Mouse (Mus musculus): ENCODE results near the gene Uqcrh.

The Uqcrh gene

DNA sequence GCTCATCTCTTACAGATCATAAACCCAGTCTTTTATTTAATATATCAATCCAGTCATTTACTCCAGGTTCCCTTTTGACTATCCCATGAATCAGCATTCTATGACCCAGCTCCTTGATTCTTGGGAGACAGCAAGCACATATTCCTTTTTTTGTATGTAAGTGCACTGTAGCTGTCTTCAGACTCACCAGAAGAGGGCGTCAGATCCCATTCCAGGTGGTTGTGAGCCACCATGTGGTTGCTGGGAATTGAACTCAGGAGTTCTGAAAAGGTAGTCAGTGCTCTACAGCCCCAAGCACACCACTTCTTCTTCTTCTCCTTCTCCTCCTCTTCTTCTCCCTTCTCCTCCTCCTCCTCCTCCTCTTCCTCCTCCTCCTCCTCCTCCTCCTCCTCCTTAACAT is 17.3 kb downstream of the Uqcrh start:
- no peak for DNase-seq (ENCODE audit: low read depth, low spot score)

DNA sequence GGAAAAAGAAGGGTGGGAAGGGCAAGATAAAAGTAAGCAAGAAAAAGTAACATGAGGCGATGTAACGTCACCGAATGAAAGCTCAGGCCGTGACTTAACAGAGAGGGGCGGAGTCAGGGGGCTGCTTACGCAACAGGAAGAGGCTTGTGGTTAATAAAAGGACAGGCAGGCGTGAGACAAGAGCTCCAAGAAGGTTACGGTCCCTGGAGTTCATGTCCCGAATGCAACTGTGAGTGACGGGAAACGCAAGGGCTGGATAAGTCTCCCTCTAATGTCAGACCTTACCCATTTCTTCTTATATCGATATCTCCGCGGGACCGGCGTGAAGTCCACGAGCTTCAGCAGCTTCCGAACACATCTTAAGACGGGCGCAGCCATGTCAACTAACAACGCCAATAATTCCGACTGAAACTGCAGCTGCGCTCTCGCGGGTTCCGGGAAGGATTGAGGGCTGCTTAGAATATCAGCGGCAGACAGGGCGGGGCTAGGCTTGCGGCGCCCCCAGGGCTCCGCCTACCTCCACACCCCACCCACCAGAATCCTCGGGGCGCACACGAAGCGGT is 21.4 kb downstream of the Uqcrh start, which contains the start of gene Nsun4:
Gene Nsun4, minus strand, starts transcription at position 478 of the 563 bp plus-strand sequence.
- DNase-seq (ENCODE audit: low read depth, low spot score), result peak; percentile 98

DNA sequence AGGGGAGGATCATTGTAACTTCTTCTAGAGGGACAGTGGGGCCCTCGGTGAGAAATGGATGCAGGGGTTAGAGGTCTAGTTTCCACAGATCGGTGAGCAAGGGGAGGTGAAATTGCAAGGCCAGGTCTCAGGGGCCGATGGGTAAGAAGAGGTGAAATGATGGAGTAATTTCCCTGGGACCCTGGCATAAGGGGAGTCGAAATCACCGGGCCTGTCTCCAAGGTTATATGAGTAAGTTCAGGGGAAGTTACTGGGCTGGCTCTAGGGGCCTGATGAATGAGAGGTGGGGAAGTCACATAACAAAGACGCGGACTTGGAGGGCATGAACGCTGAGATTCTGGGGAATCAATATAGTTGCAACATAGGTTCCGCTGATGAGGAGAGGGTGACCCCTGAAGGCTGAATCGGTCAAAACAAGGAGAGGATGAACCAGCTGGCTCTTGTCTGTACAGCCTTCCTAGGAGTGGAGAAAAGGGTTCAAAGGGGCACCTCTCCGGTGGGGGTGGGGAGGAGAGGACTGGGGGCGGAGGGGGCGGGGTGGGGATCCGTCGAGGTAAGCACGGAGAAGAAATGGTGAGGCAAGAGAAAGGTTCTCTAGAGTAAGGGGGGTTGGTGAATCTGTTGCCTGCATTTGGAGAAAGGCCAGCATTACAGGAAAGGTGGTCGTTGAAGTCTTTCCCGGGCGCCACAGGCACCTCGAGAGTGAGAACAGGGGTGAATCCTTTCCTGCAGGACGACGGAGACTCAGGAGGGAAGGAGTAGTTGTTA is 22.2 kb downstream of the Uqcrh start:
- DNase-seq (ENCODE audit: low read depth, low spot score), result peak; percentile 58

GRCm38 (mm10) chr4:116049211-116049610 is 25.7 kb downstream of the Uqcrh start:
- DNase-seq (ENCODE audit: low read depth, low spot score), result no peak

DNA sequence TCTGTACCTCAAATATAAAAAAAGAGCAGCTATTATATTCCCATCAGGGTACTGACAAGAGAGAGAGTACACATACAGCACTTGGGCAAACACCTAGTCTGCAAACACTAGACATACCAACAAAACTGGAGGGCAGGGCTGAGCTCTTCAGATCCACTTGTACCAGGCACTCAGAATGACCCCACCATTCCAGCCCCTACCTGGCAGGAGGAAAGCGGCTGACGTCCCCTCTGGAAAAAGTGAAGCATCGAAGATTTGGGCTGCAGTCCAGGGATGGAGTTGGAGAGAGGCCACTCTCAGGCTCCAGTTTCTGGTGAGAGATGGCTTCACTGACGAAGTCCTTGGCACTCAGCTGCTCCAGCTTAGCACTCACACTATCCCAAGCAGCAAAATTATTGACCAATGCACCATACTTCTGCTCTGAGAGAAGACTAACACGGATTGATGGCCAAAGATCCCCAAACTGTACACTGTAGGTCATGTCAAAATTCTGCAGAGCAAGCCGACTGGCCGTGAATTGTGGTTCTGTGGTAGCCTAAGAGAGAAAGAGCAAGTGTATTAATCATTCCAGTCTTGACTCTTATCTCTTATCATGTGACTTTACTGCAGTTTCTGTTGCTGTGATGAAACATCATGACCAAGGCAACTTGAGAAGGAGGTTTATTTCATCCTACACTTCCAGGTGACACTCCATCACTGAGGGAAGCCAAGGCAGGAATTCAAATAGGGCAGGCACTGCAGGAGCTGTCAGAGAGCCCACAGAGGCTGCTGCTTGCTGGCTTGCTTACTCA is 26.5 kb downstream of the Uqcrh start:
- DNase-seq (ENCODE audit: low read depth, low spot score), result no peak

DNA sequence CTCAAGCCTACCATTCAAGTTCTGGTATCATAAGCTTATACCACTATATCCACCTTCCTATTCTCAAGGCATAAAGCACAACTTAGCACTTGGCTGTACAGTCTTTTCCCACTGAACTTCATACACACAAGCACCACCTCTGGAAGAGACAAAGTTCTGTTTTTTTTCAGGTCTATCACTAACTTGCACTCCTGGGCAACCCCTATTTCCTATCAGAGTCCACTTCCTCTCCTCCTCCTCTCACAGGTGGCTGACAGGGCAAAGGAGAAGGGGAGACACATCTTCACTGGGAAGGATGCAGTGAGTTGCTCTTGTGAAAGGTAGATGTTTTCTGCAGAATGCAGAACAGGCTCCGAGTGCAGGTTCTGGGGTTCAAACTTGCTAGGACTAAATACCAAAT is 27.2 kb downstream of the Uqcrh start:
- DNase-seq (ENCODE audit: low read depth, low spot score), result no peak

GRCm38 (mm10) chr4:116046604-116047003 is 28.3 kb downstream of the Uqcrh start:
- DNase-seq (ENCODE audit: low read depth, low spot score), result no peak

GRCm38 (mm10) chr4:116042186-116042585 is 32.7 kb downstream of the Uqcrh start:
- no peak for DNase-seq (ENCODE audit: low read depth, low spot score)

GRCm38 (mm10) chr4:116040466-116040865 is 34.4 kb downstream of the Uqcrh start:
- DNase-seq (ENCODE audit: low read depth, low spot score), result no peak

- DNase-seq (ENCODE audit: low read depth, low spot score), result peak; percentile 77
Observed at GRCm38 (mm10) chr4:116033374-116033773, 41.5 kb downstream of the Uqcrh start.

- DNase-seq (ENCODE audit: low read depth, low spot score), result peak; percentile 41
Observed at GRCm38 (mm10) chr4:116032906-116033305, 42.0 kb downstream of the Uqcrh start.

GRCm38 (mm10) chr4:116017902-116018746 is 56.7 kb downstream of the Uqcrh start, which contains the start of gene Faah:
TSS of gene Faah (minus strand) at chr4:116017926.
- peak; percentile 46 for DNase-seq (ENCODE audit: low read depth, low spot score)

- DNase-seq (ENCODE audit: low read depth, low spot score), result peak; percentile 89
Observed at GRCm38 (mm10) chr4:116017300-116017901, 57.5 kb downstream of the Uqcrh start.
